ENCODE assay signal across 17 mouse cellular contexts in genomic region chr12:54044606-54045334, GRCm38 (mm10).
A peak's percentile ranks its signal among the peaks of the same experiment; 100 is the strongest.
DNase-seq lines count a peak whose midpoint lies in the region; ATAC-seq and TF ChIP-seq lines count a peak whose summit lies in the region.
"Had no signal": no experiment of that assay in that cellular context is flagged by ENCODE, and none has a peak within 500 bp of the region (broad histone marks: within the 10 kb centered on the region; RNA-seq: fewer than 3 reads in every experiment).

No protein-coding gene starts in this region.

- no peak overlapping the region for H3K27ac ChIP-seq in forebrain, embryonic 16.5 days (ENCODE audit: low read length)
- no peak overlapping the region for H3K27ac ChIP-seq in forebrain, postnatal 0 days (ENCODE audit: low read depth, low read length)
- no peak overlapping the region for H3K27ac ChIP-seq in midbrain, embryonic 11.5 days (ENCODE audit: low read depth, low read length)
- H3K27ac ChIP-seq in midbrain, postnatal 0 days (ENCODE audit: low read depth, low read length) = no peak overlapping the region
- H3K27ac ChIP-seq: embryonic facial prominence, embryonic 13.5 days; heart, embryonic 10.5 days; hindbrain, embryonic 13.5 days had no signal

- no peak for TF ChIP-seq CTCF in forebrain, postnatal 0 days (IDR thresholded peaks at IDR 0.05; ENCODE audit: low read depth)
- TF ChIP-seq CTCF in midbrain, postnatal 0 days (IDR thresholded peaks at IDR 0.05) = no peak

- H3K4me1 ChIP-seq in forebrain, embryonic 16.5 days (replicated peaks; ENCODE audit: control insufficient read depth, insufficient read depth, low read length) = peaks cover 18% of the 10 kb centered on the region
- H3K4me1 ChIP-seq in forebrain, postnatal 0 days (ENCODE audit: insufficient read depth) = no peaks in the 10 kb centered on the region
- H3K4me1 ChIP-seq in midbrain, embryonic 11.5 days (ENCODE audit: control insufficient read depth, insufficient read depth, low read length) = peaks cover 9% of the 10 kb centered on the region; the same call in 1 of the 2 replicates
- no peaks in the 10 kb centered on the region for H3K4me1 ChIP-seq in midbrain, postnatal 0 days (ENCODE audit: insufficient read depth, low read length)
- H3K4me1 ChIP-seq: embryonic facial prominence, embryonic 13.5 days had no signal

- H3K9me3 ChIP-seq in forebrain, embryonic 16.5 days (ENCODE audit: control insufficient read depth, low read length) = peaks cover 2% of the 10 kb centered on the region; the same call in 1 of the 2 replicates
- no peaks in the 10 kb centered on the region for H3K9me3 ChIP-seq in forebrain, postnatal 0 days (ENCODE audit: low read length)
- no peaks in the 10 kb centered on the region for H3K9me3 ChIP-seq in midbrain, embryonic 11.5 days (ENCODE audit: control insufficient read depth, low read length)
- H3K9me3 ChIP-seq in midbrain, postnatal 0 days (ENCODE audit: low read length) = no peaks in the 10 kb centered on the region
- H3K9me3 ChIP-seq: embryonic facial prominence, embryonic 13.5 days; heart, embryonic 10.5 days; hindbrain, embryonic 13.5 days had no signal

- 29% methylated on average over 15 of the region's 15 CpGs for WGBS in forebrain, embryonic 16.5 days
- WGBS in forebrain, postnatal 0 days = 36% methylated on average over 15 of the region's 15 CpGs
- WGBS in midbrain, embryonic 11.5 days = 79% methylated on average over 15 of the region's 15 CpGs
- WGBS in midbrain, postnatal 0 days = 49% methylated on average over 15 of the region's 15 CpGs

- no peaks in the 10 kb centered on the region for H3K36me3 ChIP-seq in forebrain, embryonic 16.5 days (ENCODE audit: control insufficient read depth, insufficient read depth)
- no peaks in the 10 kb centered on the region for H3K36me3 ChIP-seq in forebrain, postnatal 0 days (ENCODE audit: insufficient read depth)
- H3K36me3 ChIP-seq in midbrain, embryonic 11.5 days (ENCODE audit: control insufficient read depth, insufficient read depth, low read length) = no peaks in the 10 kb centered on the region
- H3K36me3 ChIP-seq in midbrain, postnatal 0 days (ENCODE audit: insufficient read depth, low read length) = no peaks in the 10 kb centered on the region
- H3K36me3 ChIP-seq: embryonic facial prominence, embryonic 13.5 days; heart, embryonic 10.5 days; hindbrain, embryonic 13.5 days had no signal

- H3K9ac ChIP-seq in forebrain, embryonic 16.5 days (replicated peaks; ENCODE audit: low read depth, low read length) = no peak overlapping the region
- no peak overlapping the region for H3K9ac ChIP-seq in forebrain, postnatal 0 days
- H3K9ac ChIP-seq in midbrain, embryonic 11.5 days (ENCODE audit: low read length) = no peak overlapping the region
- H3K9ac ChIP-seq in midbrain, postnatal 0 days (replicated peaks; ENCODE audit: low read length, poor library complexity, severe bottlenecking) = no peak overlapping the region
- H3K9ac ChIP-seq: embryonic facial prominence, embryonic 13.5 days; hindbrain, embryonic 13.5 days had no signal

- no peak overlapping the region for H3K4me3 ChIP-seq in forebrain, embryonic 16.5 days (replicated peaks; ENCODE audit: low read length)
- H3K4me3 ChIP-seq in forebrain, postnatal 0 days (ENCODE audit: low read depth, low read length) = no peak overlapping the region
- no peak overlapping the region for H3K4me3 ChIP-seq in midbrain, embryonic 11.5 days (ENCODE audit: low read depth, low read length)
- no peak overlapping the region for H3K4me3 ChIP-seq in midbrain, postnatal 0 days (ENCODE audit: low read depth, low read length)
- H3K4me3 ChIP-seq: embryonic facial prominence, embryonic 13.5 days; heart, embryonic 10.5 days; hindbrain, embryonic 13.5 days had no signal

- DNase-seq in forebrain, postnatal 0 days = no peak
- DNase-seq in midbrain, embryonic 11.5 days (ENCODE audit: low spot score, missing footprints) = peak; percentile 81
- no peak for DNase-seq in midbrain, postnatal 0 days (ENCODE audit: low spot score)
- DNase-seq in MN1 (ENCODE audit: low spot score) = peak; percentile 65
- DNase-seq in kidney, postnatal 25 days = peak; percentile 35 to 74
- DNase-seq in layer of hippocampus, adult 8-10 months (ENCODE audit: low spot score in 2 of 2) = no peak
- DNase-seq: adrenal gland, postnatal 10 days; cerebellum, adult 9-10 months; gastrocnemius, postnatal 25 days; heart, postnatal 10 days; lung, postnatal 36 days; thymus, postnatal 4 days had no signal

- 0 out of 2 replicates have a peak overlapping the region, but pooled peaks have one; percentile 5 for H3K4me2 ChIP-seq in forebrain, embryonic 16.5 days (ENCODE audit: low read length)
- H3K4me2 ChIP-seq in forebrain, postnatal 0 days (ENCODE audit: low read depth) = no peak overlapping the region
- H3K4me2 ChIP-seq in midbrain, embryonic 11.5 days = no peak overlapping the region
- H3K4me2 ChIP-seq in midbrain, postnatal 0 days (ENCODE audit: low read depth, low read length, poor library complexity, severe bottlenecking) = no peak overlapping the region
- H3K4me2 ChIP-seq: embryonic facial prominence, embryonic 13.5 days; hindbrain, embryonic 13.5 days had no signal

- ATAC-seq in forebrain, embryonic 16.5 days = no peak
- ATAC-seq in forebrain, postnatal 0 days = no peak
- ATAC-seq in midbrain, embryonic 11.5 days (ENCODE audit: low FRiP score) = no peak
- ATAC-seq in midbrain, postnatal 0 days (ENCODE audit: low FRiP score) = no peak
- ATAC-seq: intestine, postnatal 0 days had no signal

- H3K27me3 ChIP-seq in forebrain, embryonic 16.5 days (replicated peaks; ENCODE audit: control insufficient read depth, insufficient read depth, low read length) = no peaks in the 10 kb centered on the region
- H3K27me3 ChIP-seq in forebrain, postnatal 0 days (ENCODE audit: insufficient read depth, low read length) = no peaks in the 10 kb centered on the region; the same call in 1 of the 2 replicates
- no peaks in the 10 kb centered on the region for H3K27me3 ChIP-seq in midbrain, embryonic 11.5 days (ENCODE audit: control insufficient read depth, insufficient read depth, low read length)
- H3K27me3 ChIP-seq in midbrain, postnatal 0 days (ENCODE audit: insufficient read depth, low read length) = no peaks in the 10 kb centered on the region
- H3K27me3 ChIP-seq: hindbrain, embryonic 13.5 days had no signal

Comparison
In these comparisons a context has a peak if more than half of its experiments do, and no peak if none do; other contexts are left out.
1. DNase-seq: peak in midbrain, embryonic 11.5 days (single experiment), MN1 (single experiment) and kidney, postnatal 25 days (2 of 2); none in forebrain, postnatal 0 days (single experiment), midbrain, postnatal 0 days (single experiment) and layer of hippocampus, adult 8-10 months (0 of 2).